9 mouse cellular contexts compared by ENCODE assay signal in genomic region chr1:181615866-181616491, GRCm38 (mm10). TPM values are rescaled to one million over a fixed set of nuclear protein-coding genes. Genes with fewer than 3 reads are reported as not detected.
DNase-seq lines count a peak whose midpoint lies in the region; ATAC-seq and TF ChIP-seq lines count a peak whose summit lies in the region.
"Had no signal": no experiment of that assay in that cellular context is flagged by ENCODE, and none has a peak within 500 bp of the region (broad histone marks: within the 10 kb centered on the region; RNA-seq: fewer than 3 reads in every experiment).

No protein-coding gene starts in this region.

- no peak for TF ChIP-seq POLR2A in kidney, adult 2 months (IDR thresholded peaks at IDR 0.05; ENCODE audit: low read depth, low read length)

- H3K4me1 ChIP-seq in kidney, adult 2 months (ENCODE audit: control insufficient read depth, insufficient read depth, low read length) = no peaks in the 10 kb centered on the region
- H3K4me1 ChIP-seq in limb, embryonic 10.5 days = peaks cover 14% of the 10 kb centered on the region
- H3K4me1 ChIP-seq in neural tube, embryonic 13.5 days (replicated peaks) = no peaks in the 10 kb centered on the region
- H3K4me1 ChIP-seq: heart, embryonic 15.5 days had no signal

- H3K4me2 ChIP-seq in neural tube, embryonic 13.5 days = no peak overlapping the region
- H3K4me2 ChIP-seq: heart, embryonic 15.5 days had no signal

- no peaks in the 10 kb centered on the region for H3K9me3 ChIP-seq in limb, embryonic 10.5 days (replicated peaks)
- no peaks in the 10 kb centered on the region for H3K9me3 ChIP-seq in neural tube, embryonic 13.5 days
- H3K9me3 ChIP-seq: heart, embryonic 15.5 days had no signal

- peak; percentile 47; the same call in 1 of the 2 replicates for ATAC-seq in neural tube, embryonic 13.5 days (ENCODE audit: low read depth)

- no peak overlapping the region for H3K9ac ChIP-seq in neural tube, embryonic 13.5 days
- H3K9ac ChIP-seq: heart, embryonic 15.5 days had no signal

- no peaks in the 10 kb centered on the region for H3K27me3 ChIP-seq in kidney, adult 2 months (replicated peaks; ENCODE audit: control insufficient read depth, insufficient read depth, low read length)
- no peaks in the 10 kb centered on the region for H3K27me3 ChIP-seq in limb, embryonic 10.5 days (ENCODE audit: low read depth, poor library complexity, severe bottlenecking)
- no peaks in the 10 kb centered on the region for H3K27me3 ChIP-seq in neural tube, embryonic 13.5 days
- H3K27me3 ChIP-seq: heart, embryonic 15.5 days had no signal

- H3K4me3 ChIP-seq in kidney, adult 2 months (ENCODE audit: insufficient read depth, low read depth, low read length) = no peak overlapping the region
- H3K4me3 ChIP-seq in limb, embryonic 10.5 days = no peak overlapping the region
- no peak overlapping the region for H3K4me3 ChIP-seq in neural tube, embryonic 13.5 days
- H3K4me3 ChIP-seq: heart, embryonic 15.5 days had no signal

- DNase-seq in B cell, adult 2 months = peak; percentile 63 to 67
- peak; percentile 34 for DNase-seq in T-cell, adult 2 months (ENCODE audit: low spot score)
- peak; percentile 89 to 91 for DNase-seq in cerebellum, postnatal 14 days
- DNase-seq in frontal cortex, postnatal 25 days (ENCODE audit: low spot score in 2 of 2) = peak; percentile 55 to 66
- peak; percentile 77 for DNase-seq in kidney, adult 2 months
- DNase-seq in limb, embryonic 10.5 days (ENCODE audit: low spot score) = peak; percentile 61
- DNase-seq in thymus, adult 18-20 months = peak; percentile 4 to 17

- 39% methylated on average over 11 of the region's 11 CpGs for WGBS in kidney, adult 2 months
- WGBS in limb, embryonic 10.5 days = 43% methylated on average over 11 of the region's 11 CpGs
- 46% methylated on average over 11 of the region's 11 CpGs for WGBS in neural tube, embryonic 13.5 days

- TF ChIP-seq CTCF in kidney, adult 2 months (conservative IDR thresholded peaks at IDR 0.05; ENCODE audit: insufficient read depth, insufficient read length, low read depth, low read length) = peak; percentile 80

- no peaks in the 10 kb centered on the region for H3K36me3 ChIP-seq in kidney, adult 2 months (ENCODE audit: control insufficient read depth, insufficient read depth, low read length)
- H3K36me3 ChIP-seq in limb, embryonic 10.5 days = no peaks in the 10 kb centered on the region
- H3K36me3 ChIP-seq in neural tube, embryonic 13.5 days = no peaks in the 10 kb centered on the region
- H3K36me3 ChIP-seq: heart, embryonic 15.5 days had no signal

- no peak overlapping the region for H3K27ac ChIP-seq in kidney, adult 2 months (ENCODE audit: insufficient read depth, low read depth, low read length)
- H3K27ac ChIP-seq in limb, embryonic 10.5 days = no peak overlapping the region
- H3K27ac ChIP-seq in neural tube, embryonic 13.5 days (replicated peaks) = no peak overlapping the region
- H3K27ac ChIP-seq: heart, embryonic 15.5 days had no signal

RNA-seq across cellular contexts. Expression of gene Dnah14, which starts 39.6 kb away (rescaled TPM):
- not detected in 2 replicates for polyA plus RNA-seq in kidney, adult 2 months (2012; rRNA removed)
- polyA plus RNA-seq in limb, embryonic 10.5 days (2016; fragmentation: Nextera tagmentation; extraction: Ambion mirVana) = 1.7 TPM in 2 replicates
- polyA plus RNA-seq in neural tube, embryonic 13.5 days (2015; fragmentation: Nextera tagmentation; extraction: Ambion mirVana) = 0.47 and 0.85 TPM in 2 replicates

Comparison
In these comparisons a context has a peak if more than half of its experiments do, and no peak if none do; other contexts are left out.
1. DNase-seq: peak in every context shown above with its lines; median percentile 90 in cerebellum, postnatal 14 days; 77 in kidney, adult 2 months; 65 in B cell, adult 2 months; 61 in limb, embryonic 10.5 days; 60 in frontal cortex, postnatal 25 days; 34 in T-cell, adult 2 months; 10 in thymus, adult 18-20 months.